Mouse (Mus musculus) embryonic facial prominence, embryonic 15.5 days (tissue): Measurements from ENCODE around the gene AC131692.1. TPM values are rescaled to one million over a fixed set of nuclear protein-coding genes. Genes with fewer than 3 reads are reported as not detected.
A peak's percentile ranks its signal among the peaks of the same experiment; 100 is the strongest.

Source experiments
- ATAC-seq: fragments of 200-750 bp; cut with Nextera tagmentation; 2 replicates; pipeline ENCODE4 v1.8.0; 2017; ENCODE audit warnings: low read depth, moderate TSS enrichment; ENCODE audit not compliant: insufficient number of reproducible peaks, low FRiP score, low TSS enrichment
- H3K27ac ChIP-seq: fragments of 300-500 bp; sonication (generic); replicated peaks from 2 replicates; pipeline ENCODE4 v1.5.1; 2015; ENCODE audit warnings: mild to moderate bottlenecking, inconsistent platforms
- H3K27me3 ChIP-seq: fragments of 300-500 bp; sonication (generic); 2 replicates; pipeline ENCODE4 v1.6.1; 2015; ENCODE audit warnings: inconsistent platforms
- H3K36me3 ChIP-seq: fragments of 300-500 bp; sonication (generic); 2 replicates; pipeline ENCODE4 v1.6.1; 2015; ENCODE audit warnings: mild to moderate bottlenecking, inconsistent platforms
- H3K4me1 ChIP-seq: fragments of 300-500 bp; sonication (generic); 2 replicates; pipeline ENCODE4 v1.6.1; 2015; ENCODE audit warnings: inconsistent platforms
- H3K4me2 ChIP-seq: fragments of 300-500 bp; sonication (generic); replicated peaks from 2 replicates; pipeline ENCODE4 v1.6.1; 2015; ENCODE audit warnings: mild to moderate bottlenecking, inconsistent platforms
- H3K4me3 ChIP-seq: fragments of 300-500 bp; sonication (generic); replicated peaks from 2 replicates; pipeline ENCODE4 v1.5.1; 2015; ENCODE audit warnings: mild to moderate bottlenecking, inconsistent platforms
- H3K9ac ChIP-seq: fragments of 300-500 bp; sonication (generic); 2 replicates; pipeline ENCODE4 v1.6.1; 2015; ENCODE audit warnings: inconsistent platforms
- H3K9me3 ChIP-seq: fragments of 300-500 bp; sonication (generic); replicated peaks from 2 replicates; pipeline ENCODE4 v1.6.1; 2016; ENCODE audit warnings: inconsistent platforms
- WGBS: fragments of 180-500 bp; shearing (Covaris S2); methylation state at CpG from one replicate; pipeline ENCODE4 v1.1.7; 2015; 5-methylcytosine and 5-hydroxymethylcytosine counted together
- polyA plus RNA-seq: library from polyadenylated mRNA; unstranded; fragments of >200 nt; fragmentation: Nextera tagmentation; extraction: Ambion mirVana; gene quantifications from 2 replicates; pipeline ENCODE4 v1.2.1, GENCODE M21; 2015

AC131692.1 gene
- polyA plus RNA-seq, 1 experiment from 2014 or later: not detected

- H3K27me3 ChIP-seq: no peaks in the 10 kb centered on the region
- ATAC-seq: no peak
- no peaks in the 10 kb centered on the region for H3K9me3 ChIP-seq
- 30% methylated on average over 6 of the region's 6 CpGs for WGBS
- no peak overlapping the region for H3K4me3 ChIP-seq
- no peaks in the 10 kb centered on the region for H3K4me1 ChIP-seq
- no peak overlapping the region for H3K9ac ChIP-seq
- no peak overlapping the region for H3K27ac ChIP-seq
- 0 out of 2 replicates have a peak, but pooled peaks cover 5% of the 10 kb centered on the region for H3K36me3 ChIP-seq
- H3K4me2 ChIP-seq: no peak overlapping the region
Observed at GRCm38 (mm10) chr19:6101186-6101585, 7.0 kb downstream of the AC131692.1 start.

GRCm38 (mm10) chr19:6102169-6102853 lies 8.1 kb downstream of the AC131692.1 start:
- Histone ChIP-seq H3K27me3 (no peaks in the 10 kb centered on the region), H3K4me1 (no peaks in the 10 kb centered on the region), H3K9ac (no peak overlapping the region), H3K36me3 (0 out of 2 replicates have a peak, but pooled peaks cover 5% of the 10 kb centered on the region), H3K27ac (no peak overlapping the region), H3K4me3 (no peak overlapping the region), H3K4me2 (no peak overlapping the region), H3K9me3 (no peaks in the 10 kb centered on the region)
- 71% methylated on average over 6 of the region's 6 CpGs for WGBS
- ATAC-seq: no peak

- no peak for ATAC-seq
Observed at GRCm38 (mm10) chr19:6104476-6104875, 10.3 kb downstream of the AC131692.1 start.

GRCm38 (mm10) chr19:6105586-6105985 lies 11.4 kb downstream of the AC131692.1 start, which contains the start of gene Naaladl1:
TSS of gene Naaladl1 (plus strand) at chr19:6105782.
- 88% methylated on average over 7 of the region's 7 CpGs for WGBS

More at GRCm38 (mm10) chr19:6104476-6104875, 10.3 kb downstream of the AC131692.1 start:
- H3K9me3 ChIP-seq: no peaks in the 10 kb centered on the region
- no peak overlapping the region for H3K9ac ChIP-seq
- no peaks in the 10 kb centered on the region for H3K36me3 ChIP-seq
- WGBS: 74% methylated on average over 4 of the region's 4 CpGs
- no peak overlapping the region for H3K27ac ChIP-seq
- H3K4me2 ChIP-seq: no peak overlapping the region
- no peak overlapping the region for H3K4me3 ChIP-seq
- H3K27me3 ChIP-seq: no peaks in the 10 kb centered on the region
- no peaks in the 10 kb centered on the region for H3K4me1 ChIP-seq

GRCm38 (mm10) chr19:6113116-6113515 lies 18.9 kb downstream of the AC131692.1 start:
- H3K9ac ChIP-seq: no peak overlapping the region
- no peak overlapping the region for H3K4me3 ChIP-seq
- whole genome bisulfite sequencing: 74% methylated on average over 6 of the region's 6 CpGs
- H3K27ac ChIP-seq: no peak overlapping the region
- H3K27me3 ChIP-seq: no peaks in the 10 kb centered on the region
- no peaks in the 10 kb centered on the region for H3K9me3 ChIP-seq
- H3K36me3 ChIP-seq: peaks cover 25% of the 10 kb centered on the region
- H3K4me2 ChIP-seq: no peak overlapping the region
- ATAC-seq: no peak
- H3K4me1 ChIP-seq: peaks cover 18% of the 10 kb centered on the region

More at GRCm38 (mm10) chr19:6105586-6105985, 11.4 kb downstream of the AC131692.1 start, which contains the start of gene Naaladl1:
- Histone ChIP-seq H3K9ac (no peak within 1 kb of the TSS), H3K9me3 (no peaks in the 10 kb centered on the region), H3K4me3 (no peak within 1 kb of the TSS), H3K4me1 (no peaks in the 10 kb centered on the region), H3K27ac (no peak within 1 kb of the TSS), H3K36me3 (no peaks in the 10 kb centered on the region), H3K4me2 (no peak within 1 kb of the TSS), H3K27me3 (no peaks in the 10 kb centered on the region)
- no peak for ATAC-seq

GRCm38 (mm10) chr19:6116113-6116850 lies 22.1 kb downstream of the AC131692.1 start:
- 89% methylated on average over 15 of the region's 15 CpGs for WGBS
- Histone ChIP-seq H3K9ac (no peak overlapping the region), H3K36me3 (peaks cover 34% of the 10 kb centered on the region), H3K4me3 (peak overlapping the region; percentile 73; the same call in 1 of the 2 replicates), H3K4me2 (peak overlapping the region; percentile 82; the same call in 1 of the 2 replicates), H3K4me1 (peaks cover 25% of the 10 kb centered on the region), H3K27me3 (no peaks in the 10 kb centered on the region), H3K27ac (no peak overlapping the region), H3K9me3 (no peaks in the 10 kb centered on the region)
- no peak for ATAC-seq

GRCm38 (mm10) chr19:6117346-6117985 lies 23.2 kb downstream of the AC131692.1 start:
- Histone ChIP-seq H3K4me1 (peaks cover 25% of the 10 kb centered on the region), H3K9ac (peak overlapping the region; percentile 72), H3K9me3 (no peaks in the 10 kb centered on the region), H3K36me3 (peaks cover 35% of the 10 kb centered on the region), H3K4me2 (peak overlapping the region; percentile 82), H3K27me3 (no peaks in the 10 kb centered on the region), H3K4me3 (peak overlapping the region; percentile 73), H3K27ac (peak overlapping the region; percentile 97)
- WGBS: 4% methylated on average over 32 of the region's 32 CpGs
- no peak; the same call in 1 of the 2 replicates for ATAC-seq

- H3K36me3 ChIP-seq: peaks cover 35% of the 10 kb centered on the region
- H3K4me2 ChIP-seq: peak within 1 kb of the TSS; percentile 82
- under 1% methylated on average over 77 of the region's 77 CpGs for WGBS
- peak within 1 kb of the TSS; percentile 73 for H3K4me3 ChIP-seq
- H3K27ac ChIP-seq: peak within 1 kb of the TSS; percentile 97
- no peaks in the 10 kb centered on the region for H3K27me3 ChIP-seq
- peaks cover 25% of the 10 kb centered on the region for H3K4me1 ChIP-seq
- H3K9ac ChIP-seq: peak within 1 kb of the TSS; percentile 72
- H3K9me3 ChIP-seq: no peaks in the 10 kb centered on the region
- peak; percentile 87 for ATAC-seq
Observed at GRCm38 (mm10) chr19:6117986-6118676, 23.9 kb downstream of the AC131692.1 start, which contains the start of gene Sac3d1. TSS of gene Sac3d1 (minus strand) at chr19:6118650.

- H3K27me3 ChIP-seq: no peaks in the 10 kb centered on the region
- ATAC-seq: peak; percentile 17; the same call in 1 of the 2 replicates
- H3K4me3 ChIP-seq: peak overlapping the region; percentile 73
- 2% methylated on average over 8 of the region's 8 CpGs for WGBS
- H3K27ac ChIP-seq: peak overlapping the region; percentile 97
- peaks cover 25% of the 10 kb centered on the region for H3K4me1 ChIP-seq
- peaks cover 35% of the 10 kb centered on the region for H3K36me3 ChIP-seq
- no peaks in the 10 kb centered on the region for H3K9me3 ChIP-seq
- H3K9ac ChIP-seq: peak overlapping the region; percentile 72
- peak overlapping the region; percentile 82 for H3K4me2 ChIP-seq
Observed at GRCm38 (mm10) chr19:6118677-6119185, 24.5 kb downstream of the AC131692.1 start.

GRCm38 (mm10) chr19:6121761-6122160 lies 27.5 kb downstream of the AC131692.1 start:
- H3K4me1 ChIP-seq: peaks cover 19% of the 10 kb centered on the region
- 44% methylated on average over 19 of the region's 19 CpGs for WGBS
- no peak overlapping the region for H3K4me3 ChIP-seq
- peaks cover 10% of the 10 kb centered on the region; the same call in 1 of the 2 replicates for H3K36me3 ChIP-seq
- H3K4me2 ChIP-seq: no peak overlapping the region
- H3K9me3 ChIP-seq: no peaks in the 10 kb centered on the region
- no peak for ATAC-seq
- H3K9ac ChIP-seq: no peak overlapping the region
- no peak overlapping the region for H3K27ac ChIP-seq
- no peaks in the 10 kb centered on the region for H3K27me3 ChIP-seq
